Mouse (Mus musculus): Measurements from ENCODE around the gene Lgals4.

Gene Lgals4

GRCm38 (mm10) chr7:28823932-28824331 is 9.7 kb upstream of the Lgals4 start:
- DNase-seq: no peak

- peak; percentile 94 to 95 for DNase-seq
Measured at GRCm38 (mm10) chr7:28824941-28825685, 8.5 kb upstream of the Lgals4 start, which contains the start of gene Ech1. Gene Ech1 (plus strand): TSS chr7:28825217.

DNA sequence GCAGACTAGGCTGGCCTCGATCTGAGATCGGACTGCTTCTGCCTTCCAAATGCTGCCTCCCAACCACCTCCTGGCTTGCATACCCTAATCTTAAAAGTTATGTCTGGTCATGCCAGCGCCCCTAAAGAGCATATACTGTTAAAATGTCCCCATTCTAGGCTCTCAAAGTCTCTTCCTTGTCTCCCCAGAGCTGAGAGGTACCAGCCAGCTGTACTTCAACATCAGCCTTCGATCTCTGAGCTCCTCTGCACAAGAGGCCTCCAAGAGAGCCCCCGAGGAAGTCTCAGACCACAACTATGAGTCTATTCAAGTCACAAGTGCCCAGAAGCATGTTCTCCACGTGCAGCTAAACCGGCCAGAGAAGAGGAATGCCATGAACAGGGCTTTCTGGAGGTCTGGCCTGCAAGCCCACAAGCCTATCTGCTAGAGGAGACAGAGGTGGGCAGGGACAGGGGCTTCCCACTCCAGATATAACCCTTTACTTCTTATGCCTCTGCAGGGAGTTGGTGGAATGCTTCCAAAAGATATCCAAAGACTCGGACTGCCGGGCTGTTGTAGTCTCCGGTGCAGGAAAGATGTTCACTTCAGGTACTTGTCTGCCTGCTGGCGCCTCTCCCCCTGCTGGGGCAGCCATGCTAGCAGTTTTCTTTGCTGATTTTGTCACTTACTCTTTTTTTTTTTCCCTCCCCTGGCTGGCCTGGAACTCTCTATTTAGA is 7.8 kb upstream of the Lgals4 start:
- DNase-seq: peak; percentile 52 to 53

DNA sequence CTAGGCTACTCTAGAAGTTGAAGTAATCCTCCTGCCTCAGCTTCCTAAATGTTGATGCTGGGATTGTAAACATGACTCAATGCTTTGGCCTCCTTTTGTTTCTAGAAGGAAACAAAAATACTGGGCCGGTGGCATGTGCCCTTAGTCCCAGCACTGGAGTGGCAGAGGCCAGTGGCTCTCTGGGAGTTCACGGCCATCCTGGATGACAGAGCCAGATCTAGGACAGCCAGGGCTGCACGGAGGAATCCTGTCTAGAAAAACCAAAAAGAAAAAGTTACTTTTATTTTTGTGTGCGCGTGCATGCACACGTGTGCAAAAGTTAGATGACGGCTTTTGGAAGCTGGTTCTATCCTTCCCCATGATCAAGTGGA is 7.3 kb upstream of the Lgals4 start:
- no peak for DNase-seq

GRCm38 (mm10) chr7:28827338-28827737 is 6.3 kb upstream of the Lgals4 start:
- no peak for DNase-seq

DNA sequence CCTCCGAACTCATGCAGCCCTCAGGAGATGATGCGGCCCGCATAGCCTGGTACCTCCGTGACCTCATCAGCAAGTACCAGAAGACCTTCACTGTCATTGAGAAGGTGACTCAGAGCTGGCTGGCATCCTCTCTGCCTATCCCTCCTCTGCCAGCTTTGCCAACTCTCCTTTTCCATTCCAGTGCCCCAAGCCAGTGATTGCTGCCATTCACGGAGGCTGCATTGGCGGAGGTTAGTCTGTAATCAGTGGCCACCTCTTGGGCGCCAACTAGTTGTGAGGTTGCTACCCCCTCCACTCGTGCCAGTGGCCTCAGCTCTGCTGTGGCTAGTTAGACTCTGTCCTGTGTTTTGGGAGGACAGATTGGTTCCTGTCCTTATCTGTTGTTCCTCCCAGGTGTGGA is 3.8 kb upstream of the Lgals4 start:
- DNase-seq: no peak

GRCm38 (mm10) chr7:28830981-28831380 is 2.7 kb upstream of the Lgals4 start:
- DNase-seq: no peak

DNA sequence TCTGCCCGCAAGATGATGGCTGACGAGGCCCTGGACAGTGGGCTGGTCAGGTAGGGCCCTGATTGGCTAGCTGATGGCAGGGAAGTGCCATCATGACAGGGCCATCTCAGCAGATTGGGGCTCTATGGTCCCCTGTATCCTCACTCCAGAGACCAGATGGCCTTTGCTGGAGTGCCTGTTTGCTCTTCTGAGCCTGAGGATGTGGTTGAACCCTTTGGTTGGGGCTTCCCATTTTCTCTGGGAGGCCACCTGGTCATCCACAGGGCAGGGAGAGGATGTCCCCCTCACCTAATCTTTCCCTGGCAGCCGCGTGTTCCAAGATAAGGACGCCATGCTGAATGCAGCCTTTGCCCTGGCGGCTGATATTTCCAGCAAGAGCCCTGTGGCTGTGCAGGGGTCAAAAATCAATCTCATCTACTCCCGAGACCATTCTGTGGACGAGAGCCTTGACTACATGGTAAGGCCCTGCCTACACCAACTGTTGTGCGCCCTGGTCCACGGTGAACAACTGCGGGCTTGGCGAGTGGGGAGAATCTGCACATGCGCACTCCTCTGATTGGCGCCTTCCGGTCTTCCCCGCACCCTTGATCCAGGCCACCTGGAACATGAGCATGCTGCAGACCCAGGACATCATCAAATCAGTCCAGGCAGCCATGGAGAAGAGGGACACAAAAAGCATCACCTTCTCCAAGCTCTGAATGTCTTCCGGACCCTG is 2.1 kb upstream of the Lgals4 start:
- no peak for DNase-seq

DNA sequence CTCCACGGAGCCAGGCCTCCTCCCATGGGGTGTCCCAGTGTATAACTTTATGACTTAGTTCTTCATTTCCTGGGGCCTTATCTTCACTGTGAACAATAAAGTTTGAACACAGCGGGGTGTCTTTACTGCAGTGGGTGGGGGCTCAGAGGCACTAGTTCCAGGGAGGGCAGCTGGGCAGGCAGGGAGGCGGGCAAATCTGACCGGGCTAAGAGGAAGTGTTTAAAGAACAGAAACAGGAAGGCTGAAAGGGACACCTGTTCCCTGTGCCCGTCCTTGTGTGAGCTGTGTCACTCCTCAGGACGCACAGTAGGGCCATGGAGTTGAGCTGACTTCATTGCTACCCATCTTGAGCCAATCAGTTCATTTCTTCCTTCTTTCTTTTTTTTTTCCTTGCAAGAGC is 1.5 kb upstream of the Lgals4 start:
- no peak for DNase-seq

- no peak for DNase-seq
Measured at GRCm38 (mm10) chr7:28836936-28837335, 3.3 kb downstream of the Lgals4 start.

GRCm38 (mm10) chr7:28838331-28838730 is 4.7 kb downstream of the Lgals4 start:
- DNase-seq: no peak

GRCm38 (mm10) chr7:28847273-28847672 is 13.6 kb downstream of the Lgals4 start:
- no peak for DNase-seq

GRCm38 (mm10) chr7:28849700-28850236 is 16.1 kb downstream of the Lgals4 start:
- no peak for DNase-seq

- no peak for DNase-seq
Measured at GRCm38 (mm10) chr7:28850642-28851041, 17.0 kb downstream of the Lgals4 start.

GRCm38 (mm10) chr7:28859953-28860352 is 26.3 kb downstream of the Lgals4 start:
- DNase-seq: no peak

GRCm38 (mm10) chr7:28860898-28861297 is 27.2 kb downstream of the Lgals4 start:
- no peak for DNase-seq

- no peak for DNase-seq
Measured at GRCm38 (mm10) chr7:28862817-28863499, 29.3 kb downstream of the Lgals4 start.

DNA sequence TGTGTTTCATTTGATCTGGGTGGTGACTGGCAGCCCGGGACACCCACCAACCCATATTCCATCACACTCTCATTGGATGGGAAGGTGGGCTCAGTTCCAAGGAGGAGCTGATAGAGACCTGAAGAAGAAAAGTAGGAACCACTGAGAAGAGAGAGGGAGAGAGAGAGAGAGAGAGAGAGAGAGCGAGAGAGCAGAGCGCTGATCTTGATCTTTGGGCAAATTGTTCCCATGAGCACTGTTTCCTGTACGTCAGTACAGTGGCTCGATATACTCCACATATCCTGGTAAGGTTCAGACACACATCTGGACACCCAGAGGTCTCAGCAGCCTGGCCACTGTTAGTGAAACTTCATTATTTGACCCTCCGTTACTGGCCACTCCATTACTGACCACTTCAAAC is 29.9 kb downstream of the Lgals4 start, which contains the start of gene Lgals7:
TSS of gene Lgals7 (plus strand) at position 314 of the 400 bp plus-strand sequence.
- DNase-seq: no peak

DNA sequence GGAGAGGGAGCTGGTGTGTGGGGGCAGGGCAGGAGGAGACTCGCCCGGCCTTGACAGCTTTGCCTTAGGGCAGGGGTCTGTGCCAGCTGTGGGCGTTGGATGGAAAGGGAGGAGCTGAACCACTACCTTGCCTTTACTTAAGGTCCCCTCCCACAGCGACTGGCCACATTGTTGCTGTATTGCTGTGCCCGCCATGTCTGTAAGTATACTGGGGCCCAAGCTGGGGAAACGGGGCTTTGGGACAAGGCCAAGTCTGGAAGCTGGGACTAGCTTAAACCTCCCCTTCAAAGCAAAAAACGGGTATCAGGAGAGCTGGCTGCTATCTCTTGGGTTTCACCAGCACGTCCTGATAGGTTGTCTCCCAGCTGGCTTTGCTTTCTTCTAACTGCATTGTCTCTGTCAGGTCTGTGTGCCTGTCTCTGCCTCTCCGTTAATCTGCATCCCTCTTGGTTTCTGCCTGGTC is 30.7 kb downstream of the Lgals4 start:
- no peak for DNase-seq

DNA sequence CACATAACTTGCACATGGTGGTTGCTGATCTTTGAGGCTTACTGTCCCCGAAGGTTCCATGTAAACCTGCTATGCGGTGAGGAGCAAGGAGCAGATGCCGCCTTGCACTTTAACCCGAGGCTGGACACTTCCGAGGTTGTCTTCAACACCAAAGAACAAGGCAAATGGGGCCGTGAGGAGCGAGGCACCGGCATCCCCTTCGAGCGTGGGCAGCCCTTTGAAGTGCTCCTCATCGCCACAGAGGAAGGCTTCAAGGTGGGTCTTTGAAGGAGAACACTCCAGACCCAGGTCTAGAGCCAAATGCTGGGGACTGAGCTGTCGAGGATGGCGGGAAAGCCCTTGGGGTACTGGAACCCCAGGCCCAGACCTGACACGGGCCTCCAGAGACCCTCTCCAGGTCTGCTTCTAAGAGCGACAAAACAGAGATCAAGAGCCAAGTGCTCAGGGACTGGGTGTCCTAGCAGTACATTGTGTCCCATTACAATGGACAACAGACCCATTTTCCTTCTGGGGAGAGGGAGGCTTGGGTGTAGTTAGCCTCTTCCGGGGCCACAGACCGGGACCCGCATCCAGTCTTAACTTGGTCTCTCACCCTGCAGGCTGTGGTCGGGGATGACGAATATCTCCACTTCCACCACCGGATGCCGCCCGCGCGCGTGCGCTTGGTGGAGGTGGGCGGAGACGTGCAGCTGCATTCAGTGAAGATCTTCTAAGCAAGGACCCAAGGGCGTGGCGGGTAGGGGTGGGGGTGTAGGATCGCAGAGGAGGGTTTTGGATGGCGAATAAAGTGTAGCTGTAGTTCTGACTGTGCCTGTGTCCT is 32.0 kb downstream of the Lgals4 start:
- peak; percentile 92 for DNase-seq

- no peak for DNase-seq
Measured at GRCm38 (mm10) chr7:28866769-28867507, 33.3 kb downstream of the Lgals4 start.
